Mouse (Mus musculus): Measurements from ENCODE around the gene Gm21958. TPM values are rescaled to one million over a fixed set of nuclear protein-coding genes. Genes with fewer than 3 reads are reported as not detected.

Gene Gm21958
- total RNA-seq, 2 experiments from 2014 or later = not detected

Other genes starting within 250 kb of the Gm21958 start
- gene Supt20, start 21.5 kb downstream of the Gm21958 start, total RNA-seq (2021) = 10 to 100 TPM; 88.9 to 90.4 TPM
- gene Exosc8, start 21.0 kb upstream of the Gm21958 start, total RNA-seq (2021) = 10 to 100 TPM; 60.4 to 63.4 TPM
- 10 to 100 TPM; 38.5 to 41.2 TPM for gene Alg5, start 21.2 kb upstream of the Gm21958 start, total RNA-seq (2021)
- gene Smad9, start 41.2 kb upstream of the Gm21958 start, total RNA-seq (2021) = 10 to 100 TPM; 22.9 to 24.8 TPM
- gene Rfxap, start 93.4 kb upstream of the Gm21958 start, total RNA-seq (2021) = 10 to 100 TPM; 30.5 to 36.7 TPM
- under 1 TPM in 1 of 2 experiments, not detected in 1; 0.20 TPM for gene Sertm1, start 201.5 kb upstream of the Gm21958 start, total RNA-seq (2021)